Mouse (Mus musculus) hindbrain, embryonic 11.5 days (tissue): ENCODE results near the gene Apoc1. TPM values are rescaled to one million over a fixed set of nuclear protein-coding genes. Genes with fewer than 3 reads are reported as not detected.
A peak's percentile ranks its signal among the peaks of the same experiment; 100 is the strongest.

Experiments used
- ATAC-seq: fragments of 200-750 bp; cut with Nextera tagmentation; 2 replicates; pipeline ENCODE4 v1.8.0; 2017; ENCODE audit warnings: mild to moderate bottlenecking, moderate TSS enrichment, moderate library complexity; ENCODE audit not compliant: low FRiP score
- DNase-seq: peaks from one replicate; pipeline ENCODE4 v3.0.0-alpha.2; 2015; ENCODE audit warnings: low spot score
- H3K27ac ChIP-seq: fragments of 300-500 bp; sonication (generic); 2 replicates; pipeline ENCODE4 v1.5.1; 2014; ENCODE audit warnings: mild to moderate bottlenecking, low read depth, low read length
- H3K27me3 ChIP-seq: fragments of 300-500 bp; sonication (generic); 2 replicates; pipeline ENCODE4 v1.6.1; 2014; ENCODE audit warnings: mild to moderate bottlenecking, low read length, moderate library complexity, mixed read lengths; ENCODE audit not compliant: control insufficient read depth, insufficient read depth
- H3K36me3 ChIP-seq: fragments of 300-500 bp; sonication (generic); 2 replicates; pipeline ENCODE4 v1.6.1; 2014; ENCODE audit warnings: mild to moderate bottlenecking, low read length, moderate library complexity, mixed read lengths; ENCODE audit not compliant: control insufficient read depth, insufficient read depth
- H3K4me1 ChIP-seq: fragments of 300-500 bp; sonication (generic); replicated peaks from 2 replicates; pipeline ENCODE4 v1.6.1; 2014; ENCODE audit warnings: low read length, mixed read lengths; ENCODE audit not compliant: control insufficient read depth, insufficient read depth
- H3K4me2 ChIP-seq: fragments of 300-500 bp; sonication (generic); replicated peaks from 2 replicates; pipeline ENCODE4 v1.6.1; 2014; ENCODE audit warnings: mild to moderate bottlenecking, low read depth, low read length
- H3K4me3 ChIP-seq: fragments of 300-500 bp; sonication (generic); 2 replicates; pipeline ENCODE4 v1.5.1; 2014; ENCODE audit warnings: low read depth, low read length
- H3K9ac ChIP-seq: fragments of 300-500 bp; sonication (generic); 2 replicates; pipeline ENCODE4 v1.6.1; 2014; ENCODE audit warnings: low read depth, low read length
- H3K9me3 ChIP-seq: fragments of 300-500 bp; sonication (generic); 2 replicates; pipeline ENCODE4 v1.6.1; 2016; ENCODE audit warnings: low read length; ENCODE audit not compliant: control insufficient read depth
- WGBS: fragments of 180-500 bp; shearing (Covaris S2); extraction: QIAGEN DNeasy Blood & Tissue Kit; methylation state at CpG from one replicate; pipeline ENCODE4 v1.1.7; 2014; 5-methylcytosine and 5-hydroxymethylcytosine counted together
- polyA plus RNA-seq: library from polyadenylated mRNA; unstranded; fragments of >200 nt; fragmentation: Nextera tagmentation; extraction: Ambion mirVana; gene quantifications from 2 replicates; pipeline ENCODE4 v1.2.1, GENCODE M21; 2014

The Apoc1 gene
- polyA plus RNA-seq, 1 experiment from 2014 or later: 3.4 TPM

DNA sequence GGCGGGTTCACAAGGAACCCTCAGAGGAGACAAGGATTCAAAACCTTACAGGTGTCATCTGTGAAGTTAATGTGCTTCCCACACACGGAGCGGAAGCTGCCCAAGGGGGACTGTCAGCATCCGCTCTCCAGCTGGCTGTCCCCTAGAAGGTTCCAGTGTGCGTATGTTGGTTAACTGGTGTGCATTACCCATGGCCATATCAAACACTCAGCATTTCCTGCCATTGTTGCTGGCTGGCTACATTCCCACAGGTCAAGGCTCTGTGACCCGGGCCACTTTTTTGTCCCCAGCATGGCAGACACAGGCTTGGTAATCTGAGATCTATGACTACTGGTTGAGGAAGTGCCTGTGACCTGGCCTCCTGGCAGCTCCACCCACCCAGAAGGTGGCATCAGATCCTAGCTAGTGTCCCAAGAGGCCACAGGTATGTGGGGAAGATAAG is 30.3 kb upstream of the Apoc1 start:
- no peak overlapping the region for H3K4me3 ChIP-seq
- ATAC-seq (no peak), DNase-seq (no peak)
- no peak overlapping the region for H3K9ac ChIP-seq
- H3K9me3 ChIP-seq: peaks cover 2% of the 10 kb centered on the region
- 0 out of 2 replicates have a peak, but pooled peaks cover 2% of the 10 kb centered on the region for H3K36me3 ChIP-seq
- H3K4me2 ChIP-seq: no peak overlapping the region
- H3K27ac ChIP-seq: no peak overlapping the region
- H3K4me1 ChIP-seq: no peaks in the 10 kb centered on the region
- 93% methylated on average over 6 of the region's 6 CpGs for WGBS
- H3K27me3 ChIP-seq: no peaks in the 10 kb centered on the region

DNA sequence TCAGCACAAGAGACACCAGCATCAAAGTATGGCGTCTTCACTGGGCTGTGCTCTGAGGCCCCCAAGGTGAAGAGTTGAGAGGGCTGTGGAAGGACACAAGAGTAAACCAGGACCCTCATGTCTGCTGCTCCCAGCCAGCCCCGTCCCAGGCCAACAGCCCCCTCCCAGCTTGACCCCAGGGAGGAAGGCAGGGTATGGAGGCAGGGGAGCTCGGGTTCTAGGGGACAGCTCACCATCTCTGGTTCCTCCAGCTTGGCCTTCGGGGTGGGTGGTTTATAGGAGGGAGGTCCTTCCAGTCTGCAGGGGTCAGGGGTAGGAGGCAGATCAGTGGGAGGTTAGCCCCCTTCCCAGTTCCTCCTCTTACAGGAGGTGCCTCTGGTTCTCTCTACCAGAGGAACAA is 26.7 kb upstream of the Apoc1 start:
- 96% methylated on average over 4 of the region's 4 CpGs for WGBS
- no peaks in the 10 kb centered on the region for H3K36me3 ChIP-seq
- no peak overlapping the region for H3K27ac ChIP-seq

GRCm38 (mm10) chr7:19718297-19718952 is 26.0 kb upstream of the Apoc1 start:
- no peak for ATAC-seq
- no peaks in the 10 kb centered on the region for H3K27me3 ChIP-seq
- peaks cover 5% of the 10 kb centered on the region for H3K4me1 ChIP-seq
- 96% methylated on average over 5 of the region's 5 CpGs for WGBS
- no peak overlapping the region for H3K9ac ChIP-seq
- DNase-seq: no peak
- no peak overlapping the region for H3K4me2 ChIP-seq
- no peaks in the 10 kb centered on the region for H3K36me3 ChIP-seq
- H3K4me3 ChIP-seq: no peak overlapping the region
- peaks cover 2% of the 10 kb centered on the region for H3K9me3 ChIP-seq
- H3K27ac ChIP-seq: no peak overlapping the region

More for the DNA sequence above, 26.7 kb upstream of the Apoc1 start:
- peaks cover 4% of the 10 kb centered on the region for H3K4me1 ChIP-seq
- DNase-seq: no peak
- ATAC-seq: no peak
- no peak overlapping the region for H3K4me3 ChIP-seq
- H3K9me3 ChIP-seq: peaks cover 2% of the 10 kb centered on the region
- no peaks in the 10 kb centered on the region for H3K27me3 ChIP-seq
- H3K4me2 ChIP-seq: no peak overlapping the region
- no peak overlapping the region for H3K9ac ChIP-seq

DNA sequence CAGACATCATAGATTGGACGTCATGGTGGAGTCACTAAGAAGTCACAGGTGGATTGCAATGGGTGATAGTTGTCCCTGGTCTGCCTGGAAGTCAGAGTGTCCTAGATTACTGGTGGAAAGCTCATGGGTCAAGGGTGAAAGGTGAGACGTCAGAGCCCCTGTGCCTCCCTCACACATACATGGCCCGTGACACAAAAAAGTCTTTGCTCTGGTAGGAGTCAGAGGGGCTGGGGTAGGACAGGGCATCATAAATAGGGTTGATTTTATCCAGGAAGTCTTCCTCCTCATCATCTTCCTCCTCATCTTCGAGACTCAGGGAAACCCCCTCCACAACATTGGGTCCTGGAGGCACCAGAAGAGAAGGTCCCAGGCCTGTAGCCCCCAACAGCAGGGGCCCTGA is 24.9 kb upstream of the Apoc1 start:
- DNase-seq (no peak), ATAC-seq (no peak)
- WGBS: 90% methylated on average over 4 of the region's 4 CpGs
- Histone ChIP-seq H3K4me2 (no peak overlapping the region), H3K4me1 (peaks cover 5% of the 10 kb centered on the region), H3K36me3 (no peaks in the 10 kb centered on the region), H3K9me3 (peaks cover 2% of the 10 kb centered on the region), H3K9ac (no peak overlapping the region), H3K27me3 (no peaks in the 10 kb centered on the region), H3K4me3 (no peak overlapping the region), H3K27ac (no peak overlapping the region)

GRCm38 (mm10) chr7:19716822-19717221 is 24.4 kb upstream of the Apoc1 start:
- Histone ChIP-seq H3K4me1 (peaks cover 5% of the 10 kb centered on the region), H3K4me2 (peak overlapping the region; percentile 60; the same call in 1 of the 2 replicates), H3K36me3 (0 out of 2 replicates have a peak, but pooled peaks cover under 1% of the 10 kb centered on the region), H3K4me3 (peak overlapping the region; percentile 99), H3K27ac (peak overlapping the region; percentile 87; the same call in 1 of the 2 replicates), H3K9ac (no peak overlapping the region; the same call in 1 of the 2 replicates), H3K9me3 (peaks cover 2% of the 10 kb centered on the region), H3K27me3 (no peaks in the 10 kb centered on the region)
- no peak for DNase-seq
- WGBS: 73% methylated on average over 2 of the region's 2 CpGs
- no peak for ATAC-seq

GRCm38 (mm10) chr7:19716055-19716682 is 23.7 kb upstream of the Apoc1 start:
- Histone ChIP-seq H3K9ac (peak overlapping the region; percentile 53), H3K4me2 (peak overlapping the region; percentile 60), H3K27me3 (no peaks in the 10 kb centered on the region), H3K4me1 (peaks cover 5% of the 10 kb centered on the region), H3K36me3 (0 out of 2 replicates have a peak, but pooled peaks cover 4% of the 10 kb centered on the region), H3K9me3 (peaks cover 1% of the 10 kb centered on the region), H3K4me3 (peak overlapping the region; percentile 99), H3K27ac (peak overlapping the region; percentile 87)
- ATAC-seq (no peak), DNase-seq (no peak)
- WGBS: 7% methylated on average over 18 of the region's 18 CpGs

- H3K27ac ChIP-seq: peak within 1 kb of the TSS; percentile 87
- peaks cover 5% of the 10 kb centered on the region for H3K4me1 ChIP-seq
- peak within 1 kb of the TSS; percentile 92 for H3K9ac ChIP-seq
- under 1% methylated on average over 49 of the region's 59 CpGs for WGBS
- peak within 1 kb of the TSS; percentile 99 for H3K4me3 ChIP-seq
- 0 out of 2 replicates have a peak, but pooled peaks cover 4% of the 10 kb centered on the region for H3K36me3 ChIP-seq
- ATAC-seq (peak; percentile 100), DNase-seq (peak; percentile 100)
- H3K9me3 ChIP-seq: no peaks in the 10 kb centered on the region; the same call in 1 of the 2 replicates
- H3K4me2 ChIP-seq: peak within 1 kb of the TSS; percentile 91
- H3K27me3 ChIP-seq: no peaks in the 10 kb centered on the region
Observed at GRCm38 (mm10) chr7:19715239-19716054, 23.0 kb upstream of the Apoc1 start, which contains the start of gene Tomm40. Tomm40 (minus strand) TSS chr7:19715438.

GRCm38 (mm10) chr7:19714836-19715235 is 22.4 kb upstream of the Apoc1 start:
- H3K4me3 ChIP-seq: peak overlapping the region; percentile 99
- no peak for ATAC-seq
- peak overlapping the region; percentile 92 for H3K9ac ChIP-seq
- H3K4me2 ChIP-seq: peak overlapping the region; percentile 91
- peak overlapping the region; percentile 56; the same call in 1 of the 2 replicates for H3K27ac ChIP-seq
- H3K36me3 ChIP-seq: 0 out of 2 replicates have a peak, but pooled peaks cover 4% of the 10 kb centered on the region
- H3K27me3 ChIP-seq: no peaks in the 10 kb centered on the region
- no peak for DNase-seq
- peaks cover 5% of the 10 kb centered on the region for H3K4me1 ChIP-seq
- H3K9me3 ChIP-seq: no peaks in the 10 kb centered on the region
- WGBS: 1% methylated on average over 38 of the region's 39 CpGs
